Mouse (Mus musculus) gastrocnemius, postnatal 25 days (tissue): Measurements from ENCODE around the gene Gsk3a. TPM values are rescaled to one million over a fixed set of nuclear protein-coding genes. Genes with fewer than 3 reads are reported as not detected.
"Not testable (repeated sequence)": the region's sequence is repeated elsewhere in the genome, so short reads cannot be mapped to it uniquely, and the experiment has no call there.

Experiments used
- DNase-seq: peaks from one replicate; pipeline ENCODE4 v3.0.0; 2022
- total RNA-seq, 2 experiments: library from RNA; stranded (reverse); gene quantifications; 1 replicate in 1 of 2; 2 replicates in 1 of 2; pipeline ENCODE4 v1.2.3; 2021

The Gsk3a gene
- total RNA-seq, 2 experiments from 2014 or later = 59.5 to 66.2 TPM

DNA sequence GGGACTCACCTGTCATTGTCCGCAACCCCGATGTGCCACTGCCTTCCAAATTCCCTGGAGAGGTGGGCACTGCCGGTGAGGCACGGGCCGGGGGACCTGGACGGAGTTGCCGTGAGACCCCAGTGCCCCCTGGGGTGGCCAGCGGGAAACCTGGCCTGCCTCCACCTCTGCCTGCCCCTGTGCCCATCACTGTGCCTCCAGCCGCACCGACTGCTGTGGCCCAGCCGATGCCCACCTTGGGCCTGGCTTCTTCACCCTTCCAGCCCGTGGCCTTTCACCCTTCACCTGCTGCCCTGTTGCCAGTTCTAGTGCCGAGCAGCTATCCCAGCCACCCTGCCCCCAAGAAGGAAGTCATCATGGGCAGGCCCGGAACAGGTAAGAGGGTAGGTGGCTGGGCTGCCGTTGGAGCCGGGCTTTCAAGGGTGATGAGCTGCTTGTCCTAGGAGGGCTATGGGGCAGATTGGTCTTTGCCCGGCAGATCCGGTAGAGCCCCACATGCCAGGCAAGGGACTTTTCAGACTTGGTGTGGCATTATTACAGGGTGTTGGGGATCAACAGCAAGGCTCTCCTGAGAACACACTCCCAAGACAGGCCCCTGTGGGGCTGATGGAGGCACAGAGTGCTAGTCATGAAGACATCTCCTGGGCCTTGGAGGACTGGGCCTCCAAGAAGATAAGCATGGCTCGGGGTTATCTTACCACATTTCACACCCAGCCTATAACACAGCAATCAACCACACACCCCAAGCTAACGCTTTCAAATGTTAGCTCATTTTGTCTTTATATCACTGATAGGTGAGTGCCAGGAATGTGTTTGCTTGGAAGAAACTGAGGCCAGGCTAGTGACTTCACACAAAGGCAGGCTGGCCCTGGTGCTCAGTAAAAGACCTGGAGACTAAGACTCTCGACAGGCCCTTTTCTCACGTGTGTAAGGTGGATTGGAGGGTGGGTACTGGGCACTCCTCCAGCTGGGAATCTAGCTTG is 35.9 kb upstream of the Gsk3a start:
- no peak for DNase-seq

DNA sequence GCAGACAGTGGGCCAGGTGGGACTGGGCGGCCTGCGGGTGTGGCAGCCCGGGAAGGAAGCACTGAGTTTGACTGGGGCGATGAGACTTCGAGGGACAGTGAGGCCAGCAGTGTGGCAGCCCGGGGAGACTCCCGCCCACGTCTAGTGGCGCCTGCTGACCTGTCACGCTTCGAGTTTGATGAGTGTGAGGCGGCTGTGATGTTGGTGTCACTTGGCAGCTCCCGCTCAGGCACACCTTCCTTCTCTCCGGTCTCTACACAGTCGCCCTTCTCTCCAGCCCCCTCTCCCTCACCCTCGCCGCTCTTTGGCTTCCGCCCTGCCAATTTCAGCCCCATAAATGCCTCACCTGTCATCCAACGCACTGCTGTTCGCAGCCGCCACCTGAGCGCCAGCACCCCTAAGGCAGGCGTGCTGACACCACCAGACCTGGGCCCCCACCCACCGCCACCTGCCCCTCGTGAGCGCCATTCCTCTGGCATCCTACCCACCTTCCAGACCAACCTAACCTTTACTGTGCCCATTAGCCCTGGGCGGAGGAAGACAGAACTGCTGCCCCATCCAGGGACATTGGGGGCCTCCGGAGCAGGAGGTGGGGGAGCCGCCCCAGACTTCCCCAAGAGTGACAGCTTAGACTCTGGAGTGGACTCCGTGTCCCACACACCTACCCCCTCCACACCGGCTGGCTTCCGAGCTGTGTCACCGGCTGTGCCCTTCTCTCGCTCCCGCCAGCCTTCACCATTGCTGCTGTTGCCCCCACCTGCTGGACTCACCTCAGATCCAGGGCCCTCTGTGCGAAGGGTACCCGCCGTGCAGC is 35.0 kb upstream of the Gsk3a start:
- DNase-seq = no peak

DNA sequence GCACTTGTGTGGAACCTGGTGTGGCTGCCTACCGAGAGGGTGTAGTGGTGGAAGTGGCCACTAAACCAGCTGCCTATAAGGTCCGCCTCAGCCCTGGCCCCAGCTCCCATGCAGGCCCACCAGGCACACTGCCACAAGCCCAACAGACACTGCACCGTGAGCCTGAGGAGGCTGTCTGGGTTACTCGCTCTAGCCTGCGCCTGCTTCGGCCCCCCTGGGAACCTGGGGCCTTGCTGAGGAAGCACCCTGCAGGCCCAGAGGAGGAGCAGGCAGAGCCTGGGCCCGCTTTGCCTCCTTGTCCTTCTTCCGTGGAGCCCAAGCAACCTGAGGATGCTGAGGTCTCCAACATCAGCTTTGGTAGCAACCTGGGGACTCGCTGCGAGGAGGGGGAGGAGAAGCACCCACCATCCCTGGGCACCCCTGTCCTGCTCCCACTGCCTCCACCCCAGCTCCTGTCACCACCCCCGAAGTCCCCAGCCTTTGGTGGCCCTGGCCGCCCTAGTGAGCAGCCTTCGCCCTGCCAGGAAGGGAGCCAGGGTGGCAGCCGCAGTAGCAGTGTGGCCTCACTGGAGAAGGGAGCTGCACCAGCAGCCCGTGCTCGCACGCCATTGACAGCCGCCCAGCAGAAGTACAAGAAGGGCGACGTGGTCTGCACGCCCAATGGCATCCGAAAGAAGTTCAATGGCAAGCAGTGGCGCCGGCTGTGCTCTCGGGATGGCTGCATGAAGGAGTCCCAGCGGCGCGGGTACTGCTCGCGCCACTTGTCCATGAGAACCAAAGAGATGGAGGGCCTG is 34.2 kb upstream of the Gsk3a start:
- DNase-seq = no peak

DNA sequence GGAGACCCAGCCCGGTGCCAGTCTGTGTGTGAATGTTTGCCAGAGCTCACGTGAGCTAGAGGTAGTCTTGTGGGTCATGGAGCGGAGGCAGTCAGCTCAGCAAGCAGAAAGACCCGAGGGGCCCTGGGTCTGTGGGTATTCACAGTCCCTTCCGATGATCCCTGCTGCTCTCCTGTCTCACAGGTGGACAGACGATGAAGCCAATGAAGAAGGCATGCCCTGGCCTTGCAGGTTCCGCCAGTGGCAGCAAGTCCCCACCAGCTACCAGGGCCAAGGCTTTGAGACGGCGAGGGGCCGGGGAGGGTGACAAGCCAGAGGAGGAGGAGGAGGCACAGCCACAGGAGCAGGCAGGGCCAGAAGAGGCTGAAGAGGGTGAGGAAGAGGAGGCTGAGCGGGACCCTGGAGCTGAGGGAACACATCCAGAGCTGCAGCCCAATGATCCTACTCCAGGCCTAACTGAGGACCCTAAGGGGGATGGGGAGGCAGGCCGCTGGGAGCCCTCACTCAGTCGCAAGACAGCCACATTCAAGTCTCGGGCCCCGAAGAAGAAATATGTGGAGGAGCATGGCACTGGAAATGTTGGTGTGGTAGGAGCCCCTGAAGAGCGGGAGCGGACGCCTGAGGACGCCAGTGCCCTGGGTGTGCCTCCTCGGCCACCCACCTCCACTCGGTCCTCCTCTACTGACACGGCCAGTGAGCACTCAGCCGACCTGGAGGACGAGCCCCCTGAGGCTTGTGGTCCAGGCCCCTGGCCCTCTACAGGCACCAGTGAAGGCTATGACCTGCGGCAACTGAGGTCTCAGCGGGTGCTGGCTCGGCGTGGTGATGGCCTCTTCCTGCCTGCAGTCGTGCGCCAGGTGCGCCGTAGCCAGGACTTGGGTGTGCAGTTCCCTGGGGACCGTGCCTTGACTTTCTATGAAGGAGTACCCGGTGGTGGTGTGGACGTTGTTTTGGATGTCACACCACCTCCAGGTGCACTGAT is 33.3 kb upstream of the Gsk3a start:
- no peak for DNase-seq

DNA sequence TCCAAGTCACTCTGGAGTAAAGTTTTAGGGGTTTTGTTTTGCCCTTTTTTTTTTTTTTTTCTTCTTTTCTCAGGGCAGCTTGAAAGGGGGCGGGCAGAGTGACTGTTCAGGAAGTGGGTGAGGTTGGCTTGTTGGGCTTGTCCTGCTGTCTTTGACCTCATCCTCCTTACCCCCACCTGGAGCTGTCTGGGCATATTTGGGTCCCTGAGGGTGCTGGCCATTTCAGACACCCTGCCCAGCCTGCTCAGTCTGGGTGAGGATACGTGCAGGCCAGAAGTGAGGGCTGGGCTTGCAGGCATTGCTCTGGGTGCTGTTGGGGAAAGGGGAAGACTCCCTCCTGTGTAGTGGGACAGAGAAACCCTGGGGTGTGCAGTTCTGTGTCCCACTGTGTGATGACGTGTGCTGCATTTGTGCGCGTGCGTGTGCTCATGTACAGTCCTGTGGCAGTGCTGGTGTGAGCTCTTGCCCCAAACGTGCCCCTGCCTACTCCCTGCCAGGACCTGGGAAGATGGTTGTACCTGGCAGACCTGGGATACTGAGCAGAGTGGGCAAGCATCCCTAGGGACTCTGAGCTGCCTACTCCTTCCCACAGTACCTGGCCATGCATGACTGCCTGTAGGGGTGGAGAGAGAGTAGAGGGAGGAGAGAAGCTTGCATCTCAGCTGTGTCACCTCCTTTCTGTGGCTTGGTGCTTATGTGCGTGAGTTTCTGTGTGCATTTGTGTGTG is 32.1 kb upstream of the Gsk3a start:
- DNase-seq = no peak

DNA sequence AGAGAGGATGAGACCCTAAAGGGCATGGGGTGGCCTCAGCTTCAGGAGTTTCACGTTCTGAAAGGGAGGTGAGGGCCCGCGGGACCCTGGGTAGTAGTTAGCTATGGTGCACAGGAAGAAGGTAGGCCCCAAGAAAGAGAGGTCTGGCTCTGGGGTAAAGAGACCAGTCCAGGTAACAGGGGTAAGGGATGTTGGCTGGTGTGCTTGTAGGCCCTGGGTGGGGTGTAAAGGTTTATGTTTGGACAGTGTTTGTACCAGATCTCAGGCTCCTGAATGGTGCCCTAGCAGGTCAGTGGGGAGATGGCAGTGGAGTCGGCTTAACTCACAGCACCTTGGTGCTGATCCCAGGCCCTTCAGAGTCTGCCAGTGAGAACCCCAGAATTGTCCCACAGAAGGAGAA is 31.4 kb upstream of the Gsk3a start:
- DNase-seq = no peak

DNA sequence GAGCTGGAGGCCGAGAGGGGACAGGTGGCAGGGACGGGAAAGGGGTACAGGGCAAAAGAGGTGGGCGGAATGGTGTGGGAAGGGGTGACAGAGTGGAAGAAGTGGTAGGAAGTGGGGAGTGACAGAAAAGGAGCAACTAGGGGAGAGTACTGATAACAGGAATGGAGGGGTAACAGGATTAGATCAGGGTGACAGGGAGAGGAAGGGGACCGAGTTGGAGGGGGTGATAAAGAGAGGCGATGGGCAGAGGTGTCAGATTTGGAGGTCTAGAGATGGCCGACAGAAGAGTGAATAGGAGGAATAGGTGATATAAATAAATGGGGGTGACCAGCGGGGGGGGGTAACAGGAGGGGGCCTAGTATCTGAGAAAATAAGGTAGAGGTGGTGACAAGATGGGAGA is 30.9 kb upstream of the Gsk3a start:
- no peak for DNase-seq

DNA sequence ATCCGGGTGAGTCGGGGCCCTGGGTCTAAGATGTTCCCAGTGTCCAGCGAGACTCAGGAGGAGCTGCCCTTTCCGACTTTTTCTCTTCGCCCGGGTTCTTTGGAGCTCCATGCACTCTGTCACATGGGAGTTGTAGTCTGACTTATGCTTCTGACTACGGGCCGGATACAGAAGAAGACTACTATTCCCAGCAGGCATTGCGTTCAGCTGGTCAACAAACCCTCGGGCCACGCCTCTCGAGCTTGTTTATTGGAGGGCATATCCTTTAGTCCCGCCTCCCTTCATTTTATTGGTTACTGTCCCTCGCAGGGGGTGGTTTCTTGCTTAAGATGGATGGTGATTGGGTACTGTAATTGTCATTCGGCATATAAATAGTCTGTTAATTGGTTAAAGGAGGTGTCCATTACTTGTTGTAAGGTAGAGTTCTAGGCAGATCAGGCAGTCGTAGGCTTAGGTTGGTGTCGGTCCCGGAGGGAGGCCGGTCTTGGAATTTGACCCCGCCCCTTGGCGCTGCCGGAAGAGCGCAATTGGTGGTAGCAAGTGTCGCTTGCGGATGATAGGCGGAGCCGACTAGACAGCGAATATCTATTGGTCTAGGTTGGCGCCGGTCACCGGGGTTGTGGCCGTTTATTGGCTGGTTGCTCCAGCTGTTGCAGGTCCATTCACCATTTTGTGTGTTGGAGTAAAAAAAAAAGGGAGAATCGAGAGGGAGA is 30.3 kb upstream of the Gsk3a start:
- peak; percentile 100 for DNase-seq

DNA sequence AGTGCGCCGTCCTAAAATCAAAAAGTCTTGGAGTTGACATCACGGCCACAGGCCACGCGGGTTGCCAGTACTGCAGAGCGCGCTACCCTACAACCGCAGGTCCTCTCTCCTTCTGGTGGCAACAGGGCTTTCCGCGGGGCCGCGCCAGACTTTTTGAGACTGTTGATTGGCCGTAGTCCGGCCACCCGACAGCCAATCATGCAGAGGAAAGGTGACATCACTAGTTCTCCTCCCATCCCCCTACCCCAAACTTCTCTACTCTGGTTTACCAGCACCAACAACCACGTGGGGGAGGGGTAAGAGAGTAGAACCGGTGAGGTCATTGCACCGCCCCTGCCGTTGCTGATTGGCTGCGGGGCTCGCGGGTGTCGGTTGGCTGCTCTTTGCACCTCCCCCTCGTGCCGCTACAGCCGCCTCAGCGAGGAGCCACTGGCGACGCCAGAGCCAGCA is 29.7 kb upstream of the Gsk3a start, which contains the start of gene Cic:
TSS of gene Cic (plus strand) at position 404 of the 450 bp plus-strand sequence.
- DNase-seq = peak; percentile 99

DNA sequence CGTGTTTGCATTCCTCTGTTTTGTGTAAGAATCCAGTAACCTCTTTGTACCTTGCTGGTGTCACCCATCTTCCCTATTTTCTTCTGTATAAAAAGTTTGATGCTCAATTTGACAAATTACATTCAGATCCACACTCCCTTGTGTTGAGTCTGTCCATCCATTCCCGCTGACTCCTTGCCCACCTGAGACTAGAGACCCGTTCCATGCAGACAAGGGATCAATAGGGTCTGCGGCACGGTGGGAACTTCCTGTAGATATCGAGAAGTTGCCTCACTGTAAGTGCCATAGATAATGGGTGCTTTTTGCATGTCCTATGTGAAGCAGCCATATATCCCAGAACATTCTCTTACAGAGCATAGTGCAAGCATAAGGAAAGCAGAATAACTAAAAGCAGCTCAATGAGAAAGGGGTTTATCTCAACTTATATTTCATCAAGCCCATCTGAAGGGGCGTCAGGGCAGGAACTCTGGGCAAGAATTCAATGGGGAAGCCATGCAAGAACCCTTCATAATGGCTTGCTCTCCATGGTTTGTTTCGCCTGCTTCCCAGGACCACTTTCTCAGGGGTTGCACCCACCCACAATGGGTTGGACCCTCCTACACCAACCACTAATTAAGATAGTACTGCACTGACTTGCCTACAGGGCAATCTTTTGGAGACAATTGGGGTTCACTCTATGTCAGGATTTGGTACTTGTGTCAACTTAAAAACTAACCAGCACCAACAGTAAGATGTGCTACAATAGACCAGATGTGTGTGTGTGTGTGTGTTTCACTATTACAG is 28.7 kb upstream of the Gsk3a start:
- DNase-seq = no peak

DNA sequence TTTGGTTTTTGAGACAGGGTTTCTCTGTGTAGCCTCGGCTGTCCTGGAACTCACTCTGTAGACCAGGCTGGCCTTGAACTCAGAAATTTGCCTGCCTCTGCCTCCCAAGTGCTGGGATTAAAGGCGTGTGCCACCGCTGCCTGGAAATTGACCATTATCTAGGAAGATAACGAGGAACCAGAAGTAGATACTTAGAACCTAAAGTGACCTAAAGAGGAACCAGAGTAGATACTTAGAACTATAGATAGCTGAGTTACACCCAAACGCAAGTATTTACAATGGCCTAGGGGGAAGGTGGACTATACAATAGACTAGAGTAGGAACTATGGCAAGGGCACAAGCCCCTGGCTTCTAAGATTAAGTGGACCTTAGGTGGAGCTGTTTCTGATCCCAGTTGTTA is 28.1 kb upstream of the Gsk3a start:
- not testable (repeated sequence) for DNase-seq

DNA sequence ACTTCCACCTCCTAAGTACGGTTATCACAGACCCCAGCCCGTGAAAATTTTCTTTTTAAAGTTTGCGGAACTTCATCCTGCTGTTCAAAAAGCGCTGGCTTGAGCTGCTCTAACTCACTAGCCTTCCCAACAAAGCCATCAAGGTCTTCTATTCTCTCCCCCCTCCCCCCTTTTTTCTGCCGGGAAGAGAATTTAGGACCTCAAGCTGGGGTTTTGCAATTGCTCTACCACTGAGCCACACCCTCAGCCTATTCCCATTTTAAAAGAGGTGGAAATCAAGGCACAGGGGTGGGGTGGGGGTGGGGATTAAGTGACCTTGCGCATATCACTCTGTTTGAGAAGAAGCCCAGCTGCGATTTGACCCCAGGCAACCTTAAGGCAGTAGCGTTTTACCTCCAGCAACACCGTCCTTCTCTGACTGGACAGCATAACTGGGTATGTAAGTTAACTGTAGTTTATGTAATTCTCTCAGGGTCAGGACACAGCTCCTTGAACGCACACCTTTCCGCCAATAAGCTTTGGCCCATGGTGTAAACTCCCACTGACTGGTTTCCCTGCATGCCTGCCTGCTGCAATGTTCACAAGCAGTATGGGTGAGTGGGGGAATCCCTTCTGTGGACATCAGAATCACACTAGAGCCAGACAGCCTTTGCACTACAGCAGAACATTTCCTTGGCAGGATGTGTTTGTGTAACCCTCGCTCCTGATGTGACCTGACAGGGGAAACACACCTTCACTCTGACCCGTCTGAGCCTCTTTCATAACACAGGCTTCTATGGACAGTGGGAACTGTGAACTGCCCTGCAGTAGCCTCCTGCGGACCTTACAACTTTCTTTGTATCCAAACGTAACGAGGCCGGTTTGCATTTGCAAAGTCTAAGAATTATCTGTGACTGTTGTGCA is 26.6 kb upstream of the Gsk3a start:
- no peak for DNase-seq

DNA sequence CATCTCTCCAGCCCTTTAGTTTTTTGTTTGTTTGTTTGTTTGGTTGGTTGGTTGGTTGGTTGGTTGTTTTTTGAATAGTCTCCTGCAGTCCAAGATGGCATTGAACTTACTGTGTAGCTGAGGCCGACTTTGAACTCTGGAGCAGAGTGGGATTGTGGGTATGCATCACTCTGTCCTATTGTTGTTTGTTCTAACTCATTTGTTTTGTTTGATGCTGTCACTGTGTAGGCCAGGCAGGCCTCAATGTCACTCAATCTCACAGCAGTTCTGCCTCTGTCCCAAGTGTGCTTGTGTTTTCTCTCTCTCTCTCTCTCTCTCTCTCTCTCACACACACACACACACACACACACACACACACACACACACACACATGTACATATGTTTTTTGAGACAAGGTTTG is 24.2 kb upstream of the Gsk3a start:
- no peak for DNase-seq

DNA sequence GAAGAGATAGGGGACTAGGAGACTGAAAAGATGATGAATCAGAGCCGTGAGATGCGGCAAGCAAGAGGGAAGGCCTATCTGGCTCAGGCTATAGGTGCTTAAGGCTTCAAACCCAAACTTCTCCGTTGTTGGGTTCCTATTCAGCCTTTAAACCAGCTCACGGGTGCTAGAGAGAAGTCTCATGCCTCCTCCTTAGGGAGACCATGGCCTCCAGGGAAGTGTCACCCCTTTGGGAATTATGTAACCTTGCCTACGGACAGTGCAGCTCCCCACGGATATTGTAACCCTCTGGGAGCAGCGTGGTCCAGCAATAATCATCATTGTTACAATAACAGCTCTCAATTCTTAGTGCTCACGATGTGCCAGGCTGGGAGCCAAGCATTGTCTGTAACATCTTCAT is 14.2 kb upstream of the Gsk3a start:
- DNase-seq = no peak

DNA sequence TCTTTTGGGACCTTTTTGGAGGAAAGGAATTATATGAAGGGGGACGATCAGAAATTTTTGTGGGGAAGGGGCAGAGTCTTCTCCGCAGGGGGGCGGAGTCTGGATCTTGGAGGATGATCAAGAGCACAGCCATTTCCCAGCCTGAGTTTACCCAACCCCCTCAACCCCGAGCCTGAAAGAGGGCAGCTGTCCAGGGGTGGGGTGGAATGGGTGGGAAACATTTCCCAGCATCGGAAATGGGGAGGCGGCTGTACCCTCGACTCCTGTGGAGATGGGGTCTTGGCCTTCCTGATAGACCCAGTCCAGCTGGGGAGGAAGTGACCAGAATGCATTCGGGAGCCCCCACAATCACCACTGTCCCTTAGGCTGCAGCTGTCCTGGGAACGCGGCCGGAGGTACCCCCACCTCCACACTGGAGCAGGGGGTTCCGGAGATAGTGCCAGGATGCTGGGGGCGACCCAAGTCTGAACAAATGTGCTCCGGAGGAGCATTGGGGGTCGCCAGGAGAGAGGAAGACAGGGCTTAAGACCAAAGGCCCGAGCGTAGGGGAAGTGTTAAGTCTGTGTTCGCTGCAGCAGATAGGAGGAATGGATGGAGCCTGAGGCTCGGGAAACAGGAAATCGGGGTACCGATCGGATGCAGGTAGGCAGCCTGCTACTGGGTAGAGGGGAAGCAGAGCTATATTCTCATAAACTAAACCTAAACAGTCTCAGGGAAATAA is 13.6 kb upstream of the Gsk3a start:
- DNase-seq = peak; percentile 67

DNA sequence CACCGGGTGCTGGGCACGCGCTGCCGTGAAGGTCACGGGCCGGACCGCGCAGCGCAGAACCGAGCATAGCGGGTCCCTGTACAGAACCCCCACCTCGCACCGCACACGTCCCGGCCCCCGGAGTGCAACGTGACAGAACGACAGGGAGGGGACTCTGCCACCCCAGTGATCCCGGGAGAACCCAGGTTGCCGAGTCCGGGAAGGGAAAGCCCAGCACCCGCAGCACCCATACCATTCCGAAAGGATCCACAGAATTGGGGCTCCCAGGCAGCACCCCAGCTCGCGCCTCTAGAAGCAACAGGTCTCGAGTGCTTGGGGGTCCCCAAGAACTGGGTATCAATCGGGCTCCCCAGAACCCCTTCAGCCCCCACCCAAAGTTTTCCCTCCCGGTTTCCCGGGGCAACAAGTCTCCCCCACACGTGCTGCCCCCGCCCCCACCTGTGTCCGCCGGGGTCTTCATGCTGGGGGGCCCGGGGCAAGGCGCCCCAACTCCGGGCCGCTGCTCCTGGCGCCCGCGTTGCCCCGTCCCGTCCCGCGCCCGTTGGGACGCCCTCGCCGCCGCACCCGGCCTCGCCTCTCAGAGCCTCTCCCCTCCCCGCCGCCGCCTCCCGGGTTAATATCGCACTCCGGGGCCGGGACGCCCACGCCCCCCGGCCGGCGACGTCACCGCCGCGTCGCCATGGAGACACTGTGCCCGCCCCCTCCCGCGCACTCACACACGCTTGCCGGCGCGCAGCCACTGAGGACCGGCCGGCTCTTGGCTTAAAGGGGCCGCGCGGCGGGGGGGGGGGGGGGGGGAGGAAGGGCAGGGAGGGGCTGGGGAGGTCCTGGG is 12.7 kb upstream of the Gsk3a start, which contains the start of gene Erf:
TSS of gene Erf (minus strand) at position 621 of the 832 bp plus-strand sequence.
- peak; percentile 96 for DNase-seq
